Mouse (Mus musculus): ENCODE measurements around the gene Scrn3. TPM values are rescaled to one million over a fixed set of nuclear protein-coding genes. Genes with fewer than 3 reads are reported as not detected.

Gene Scrn3
- not detected in 2 replicates for polyA plus RNA-seq (2012; ENCODE audit: insufficient read depth, insufficient read length, low replicate concordance, missing spikeins)

GRCm38 (mm10) chr2:73312152-73313116, at the start of gene Scrn3, which contains the start of gene Cir1:
Gene Scrn3, plus strand, starts transcription at chr2:73312601.
Gene Cir1, minus strand, starts transcription at chr2:73312701.
- peak within 1 kb of the TSS; percentile 79 for H3K4me3 ChIP-seq (ENCODE audit: insufficient read depth, low read depth, low read length)
- H3K27ac ChIP-seq (ENCODE audit: insufficient read depth, low read depth, low read length): peak within 1 kb of the TSS; percentile 90
- WGBS: under 1% methylated on average over 64 of the region's 64 CpGs
- H3K4me1 ChIP-seq (ENCODE audit: control insufficient read depth, insufficient read depth, low read length): peaks cover 3% of the 10 kb centered on the region
- TF ChIP-seq POLR2A (IDR thresholded peaks at IDR 0.05; ENCODE audit: insufficient read depth, low read depth, low read length) (peak; percentile 78), CTCF (IDR thresholded peaks at IDR 0.05; ENCODE audit: insufficient read depth, low read depth, low read length) (no peak)

- TF ChIP-seq CTCF (IDR thresholded peaks at IDR 0.05; ENCODE audit: insufficient read depth, low read depth, low read length): no peak
- TF ChIP-seq POLR2A (IDR thresholded peaks at IDR 0.05; ENCODE audit: insufficient read depth, low read depth, low read length): no peak
- Histone ChIP-seq H3K27ac (ENCODE audit: insufficient read depth, low read depth, low read length) (no peak overlapping the region), H3K4me3 (ENCODE audit: insufficient read depth, low read depth, low read length) (peak overlapping the region; percentile 52), H3K4me1 (ENCODE audit: control insufficient read depth, insufficient read depth, low read length) (peaks cover 26% of the 10 kb centered on the region)
- 26% methylated on average over 16 of the region's 16 CpGs for WGBS
Observed at GRCm38 (mm10) chr2:73263172-73263765, 49.1 kb upstream of the Scrn3 start.

DNA sequence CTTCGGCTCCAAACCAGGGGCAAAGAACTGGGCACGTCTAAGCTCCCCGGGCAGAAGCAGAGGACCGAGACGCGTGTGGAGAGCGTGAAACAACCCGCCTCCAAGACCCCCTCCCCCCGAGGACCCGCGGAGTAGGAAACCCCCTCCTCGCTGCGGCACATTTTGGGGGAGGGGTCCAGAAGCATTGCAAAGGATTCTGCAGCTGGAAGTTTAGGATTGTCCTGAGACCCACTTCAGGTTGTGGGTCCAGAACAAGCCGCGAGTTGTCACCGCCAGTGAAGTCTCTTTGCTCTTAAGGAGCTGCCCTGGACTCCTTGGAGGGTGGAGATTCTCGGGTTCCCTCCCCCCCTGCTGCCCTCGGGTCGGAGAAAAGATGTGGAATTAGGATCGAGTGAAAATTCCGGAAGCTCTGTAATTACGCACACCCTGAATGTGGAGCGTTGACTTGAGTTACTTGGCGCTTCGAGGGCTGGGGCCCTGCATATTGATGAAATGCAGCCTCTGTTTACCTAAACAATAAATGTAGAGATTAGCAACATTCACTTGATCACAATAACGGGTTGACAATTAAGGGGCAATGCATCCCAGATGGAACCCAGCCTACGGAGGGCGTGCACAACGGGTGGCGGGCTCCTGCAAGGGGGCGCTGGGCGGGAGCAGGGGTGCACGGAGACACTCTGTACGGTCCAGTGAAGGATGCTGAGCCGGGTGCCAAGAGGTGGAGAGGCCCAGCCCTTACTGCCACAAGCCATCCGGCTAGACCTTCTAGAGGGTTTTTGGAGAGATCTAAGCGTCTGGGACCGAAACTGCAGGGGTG, 48.4 kb upstream of the Scrn3 start:
- WGBS: 2% methylated on average over 38 of the region's 38 CpGs
- Histone ChIP-seq H3K4me3 (ENCODE audit: insufficient read depth, low read depth, low read length) (peak overlapping the region; percentile 52), H3K27ac (ENCODE audit: insufficient read depth, low read depth, low read length) (peak overlapping the region; percentile 80)

DNA sequence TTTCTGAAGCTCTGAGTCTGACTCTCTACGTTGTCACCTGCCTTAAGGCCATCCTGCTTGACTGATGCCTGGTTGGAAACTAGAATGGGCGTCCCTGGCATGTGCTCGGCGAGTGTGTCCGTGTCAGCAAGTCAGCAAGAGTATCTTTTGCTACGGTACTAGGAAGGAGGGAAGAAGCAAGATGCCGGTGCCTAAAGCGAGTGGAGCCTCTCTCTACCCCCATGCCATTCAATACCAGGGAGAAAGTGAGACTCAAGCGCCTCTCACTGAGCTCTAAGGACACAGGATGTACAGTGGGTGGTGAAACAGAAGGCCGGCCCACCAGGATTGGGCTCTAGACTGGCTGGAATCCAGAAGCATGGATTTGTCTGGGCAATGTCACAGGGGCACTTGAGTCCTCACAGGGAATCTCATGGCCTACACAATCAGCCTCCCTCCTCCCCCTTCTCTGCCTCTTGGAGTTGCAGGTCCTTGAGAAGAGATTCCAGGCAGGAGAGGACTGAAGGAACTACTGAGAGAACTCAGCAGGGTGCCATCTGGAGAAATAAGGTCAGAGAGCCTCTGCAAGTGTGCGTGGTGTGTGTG, 47.7 kb upstream of the Scrn3 start:
- 27% methylated on average over 11 of the region's 11 CpGs for WGBS
- Histone ChIP-seq H3K4me3 (ENCODE audit: insufficient read depth, low read depth, low read length) (peak overlapping the region; percentile 52), H3K4me1 (ENCODE audit: control insufficient read depth, insufficient read depth, low read length) (peaks cover 26% of the 10 kb centered on the region), H3K27ac (ENCODE audit: insufficient read depth, low read depth, low read length) (peak overlapping the region; percentile 80)
- TF ChIP-seq CTCF (IDR thresholded peaks at IDR 0.05; ENCODE audit: insufficient read depth, low read depth, low read length) (no peak), POLR2A (IDR thresholded peaks at IDR 0.05; ENCODE audit: insufficient read depth, low read depth, low read length) (0 out of 2 replicates have a peak, but pooled peaks have one; percentile 28)

More for the DNA sequence above, 48.4 kb upstream of the Scrn3 start:
- TF ChIP-seq POLR2A (IDR thresholded peaks at IDR 0.05; ENCODE audit: insufficient read depth, low read depth, low read length) (no peak), CTCF (IDR thresholded peaks at IDR 0.05; ENCODE audit: insufficient read depth, low read depth, low read length) (no peak)
- H3K4me1 ChIP-seq (ENCODE audit: control insufficient read depth, insufficient read depth, low read length): peaks cover 26% of the 10 kb centered on the region

DNA sequence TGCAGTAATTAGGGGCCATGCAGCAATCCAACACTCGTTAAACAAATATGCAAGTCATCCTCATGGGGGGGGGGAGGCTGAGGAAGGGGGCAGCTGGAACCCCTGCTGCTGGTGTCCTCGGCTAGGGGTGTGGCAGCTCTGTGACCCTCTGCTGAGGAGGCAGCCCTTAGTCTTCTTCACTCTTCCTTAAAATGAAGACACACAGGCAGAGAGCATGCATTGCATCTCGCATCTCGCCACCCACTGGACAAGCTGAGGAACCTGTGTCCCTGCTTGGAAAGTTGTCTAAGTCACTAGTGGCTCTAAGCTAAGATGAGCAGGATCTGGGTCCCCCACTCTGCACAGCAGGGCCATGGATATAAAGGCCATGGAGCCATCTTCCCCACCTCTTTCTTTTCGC, 46.4 kb upstream of the Scrn3 start:
- Histone ChIP-seq H3K27ac (ENCODE audit: insufficient read depth, low read depth, low read length) (peak overlapping the region; percentile 55), H3K4me3 (ENCODE audit: insufficient read depth, low read depth, low read length) (peak overlapping the region; percentile 52), H3K4me1 (ENCODE audit: control insufficient read depth, insufficient read depth, low read length) (peaks cover 29% of the 10 kb centered on the region)
- WGBS: 15% methylated on average over 5 of the region's 5 CpGs
- TF ChIP-seq POLR2A (IDR thresholded peaks at IDR 0.05; ENCODE audit: insufficient read depth, low read depth, low read length): no peak
- TF ChIP-seq CTCF (IDR thresholded peaks at IDR 0.05; ENCODE audit: insufficient read depth, low read depth, low read length): no peak

- TF ChIP-seq CTCF (IDR thresholded peaks at IDR 0.05; ENCODE audit: insufficient read depth, low read depth, low read length) (no peak), POLR2A (IDR thresholded peaks at IDR 0.05; ENCODE audit: insufficient read depth, low read depth, low read length) (no peak)
- H3K4me1 ChIP-seq (ENCODE audit: control insufficient read depth, insufficient read depth, low read length): peaks cover 29% of the 10 kb centered on the region
- peak overlapping the region; percentile 67; the same call in 1 of the 2 replicates for H3K27ac ChIP-seq (ENCODE audit: insufficient read depth, low read depth, low read length)
- H3K4me3 ChIP-seq (ENCODE audit: insufficient read depth, low read depth, low read length): no peak overlapping the region
- 51% methylated on average over 1 of the region's 1 CpGs for WGBS
Observed at GRCm38 (mm10) chr2:73266623-73267022, 45.8 kb upstream of the Scrn3 start.

- Histone ChIP-seq H3K4me1 (ENCODE audit: control insufficient read depth, insufficient read depth, low read length) (peaks cover 29% of the 10 kb centered on the region), H3K4me3 (ENCODE audit: insufficient read depth, low read depth, low read length) (no peak overlapping the region), H3K27ac (ENCODE audit: insufficient read depth, low read depth, low read length) (peak overlapping the region; percentile 67; the same call in 1 of the 2 replicates)
- TF ChIP-seq POLR2A (IDR thresholded peaks at IDR 0.05; ENCODE audit: insufficient read depth, low read depth, low read length) (no peak), CTCF (IDR thresholded peaks at IDR 0.05; ENCODE audit: insufficient read depth, low read depth, low read length) (no peak)
- WGBS: 19% methylated on average over 3 of the region's 3 CpGs
Observed at GRCm38 (mm10) chr2:73267231-73267630, 45.2 kb upstream of the Scrn3 start.

DNA sequence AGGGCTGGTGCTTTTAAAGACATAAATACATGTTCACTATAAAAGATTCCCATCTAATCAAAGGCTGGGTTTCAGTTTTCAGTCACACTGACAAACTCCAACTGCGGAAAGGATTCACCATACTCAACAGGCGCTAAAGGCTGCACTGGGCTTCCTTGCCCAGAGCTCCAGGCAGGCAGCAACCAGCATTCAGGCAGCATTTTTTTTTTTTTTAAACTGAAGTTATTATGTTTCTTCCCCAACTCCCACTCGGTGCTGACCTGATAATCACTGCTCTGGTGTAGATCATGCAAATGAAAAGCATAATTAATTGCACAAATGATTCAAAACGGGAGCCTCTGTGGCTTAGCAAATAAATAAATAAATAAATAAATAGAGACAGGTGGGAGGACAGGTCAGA, 44.6 kb upstream of the Scrn3 start:
- Histone ChIP-seq H3K27ac (ENCODE audit: insufficient read depth, low read depth, low read length) (no peak overlapping the region; the same call in 1 of the 2 replicates), H3K4me3 (ENCODE audit: insufficient read depth, low read depth, low read length) (0 out of 2 replicates have a peak overlapping the region, but pooled peaks have one; percentile 9), H3K4me1 (ENCODE audit: control insufficient read depth, insufficient read depth, low read length) (peaks cover 29% of the 10 kb centered on the region)
- 11% methylated on average over 4 of the region's 4 CpGs for WGBS
- TF ChIP-seq CTCF (IDR thresholded peaks at IDR 0.05; ENCODE audit: insufficient read depth, low read depth, low read length) (no peak), POLR2A (IDR thresholded peaks at IDR 0.05; ENCODE audit: insufficient read depth, low read depth, low read length) (no peak)

All from olfactory bulb, adult 2 months (tissue).